Mouse (Mus musculus) R1 (cell line): ENCODE measurements at regions not wholly inside any gene's neighbourhood (a gene's known extent, or its start where the extent isn't known, plus 50 kb on each side); places are given as distances from the start of the nearest gene placed in this dataset.
A peak's percentile ranks its signal among the peaks of the same experiment; 100 is the strongest.

ENCODE experiments used
- DNase-seq: peaks from one replicate; pipeline ENCODE4 v3.0.0-alpha.2; 2018; ENCODE audit warnings: low read depth, low spot score

DNA sequence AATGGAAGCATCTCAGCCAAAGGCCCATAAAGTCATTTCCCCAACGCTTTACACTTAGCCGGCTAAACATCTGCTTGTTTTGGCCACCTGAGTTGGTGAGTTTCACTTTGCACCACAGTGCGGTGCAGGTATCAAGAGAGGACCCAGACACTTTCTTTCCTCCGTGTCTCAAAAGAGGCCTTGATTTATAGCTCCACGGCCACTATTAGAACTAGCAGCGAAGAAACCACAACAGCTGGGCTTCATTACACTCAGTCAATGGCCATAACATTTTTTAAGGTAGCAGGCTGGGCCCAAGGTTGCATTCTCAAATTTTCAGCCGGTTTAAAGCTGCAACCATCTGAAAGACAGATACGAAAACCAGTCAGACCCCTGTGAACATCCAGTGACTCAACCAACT is 103.4 kb downstream of the Mreg start:
- no peak for DNase-seq

GRCm38 (mm10) chr1:72107125-72107524 is 105.0 kb downstream of the Mreg start:
- no peak for DNase-seq

GRCm38 (mm10) chr1:72106655-72107054 is 105.5 kb downstream of the Mreg start:
- DNase-seq: no peak

GRCm38 (mm10) chr1:72105435-72106057 is 106.6 kb downstream of the Mreg start:
- no peak for DNase-seq

- DNase-seq: no peak
Measured at GRCm38 (mm10) chr1:72103962-72104361, 108.1 kb downstream of the Mreg start.

DNA sequence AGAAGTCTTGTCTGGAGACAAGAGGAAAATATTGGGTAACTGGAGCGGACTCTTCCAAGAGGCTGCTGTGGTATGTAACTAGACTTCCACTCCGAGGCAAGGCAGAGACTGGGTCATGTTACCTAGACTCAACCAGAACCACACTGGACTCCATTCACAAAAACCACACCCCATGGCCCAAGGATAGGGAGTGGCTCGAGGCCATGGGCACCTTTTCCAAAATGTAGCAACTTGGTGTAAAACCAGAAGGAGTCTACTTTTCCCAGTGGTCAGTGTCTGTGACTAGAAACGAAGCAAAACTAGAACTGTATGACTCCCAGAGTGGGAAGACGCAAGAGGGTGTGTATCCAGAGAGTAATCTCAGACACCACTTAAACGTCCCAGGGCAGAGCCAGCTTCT is 108.7 kb downstream of the Mreg start:
- DNase-seq: no peak

- DNase-seq: no peak
Measured at GRCm38 (mm10) chr1:72099447-72099846, 112.7 kb downstream of the Mreg start.

DNA sequence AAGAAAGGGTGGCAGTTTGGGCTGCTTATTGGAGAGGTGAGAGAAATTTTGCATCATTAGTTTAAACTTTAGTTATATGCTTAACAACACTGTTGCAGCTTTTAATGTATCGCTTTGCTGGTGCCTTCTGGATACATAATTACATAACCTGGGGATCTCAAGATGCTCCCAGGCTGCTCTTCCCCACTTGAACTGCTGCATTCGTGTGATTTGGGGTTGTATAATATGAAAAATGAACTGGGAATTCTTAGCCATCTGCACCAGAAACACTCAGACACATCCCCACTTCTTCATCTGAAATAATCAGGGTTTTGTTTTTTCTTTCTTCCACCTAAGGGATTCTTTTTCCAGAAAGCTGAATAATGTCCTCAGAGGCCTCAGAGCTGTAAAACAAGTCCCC is 120.8 kb downstream of the Mreg start:
- DNase-seq: no peak

DNA sequence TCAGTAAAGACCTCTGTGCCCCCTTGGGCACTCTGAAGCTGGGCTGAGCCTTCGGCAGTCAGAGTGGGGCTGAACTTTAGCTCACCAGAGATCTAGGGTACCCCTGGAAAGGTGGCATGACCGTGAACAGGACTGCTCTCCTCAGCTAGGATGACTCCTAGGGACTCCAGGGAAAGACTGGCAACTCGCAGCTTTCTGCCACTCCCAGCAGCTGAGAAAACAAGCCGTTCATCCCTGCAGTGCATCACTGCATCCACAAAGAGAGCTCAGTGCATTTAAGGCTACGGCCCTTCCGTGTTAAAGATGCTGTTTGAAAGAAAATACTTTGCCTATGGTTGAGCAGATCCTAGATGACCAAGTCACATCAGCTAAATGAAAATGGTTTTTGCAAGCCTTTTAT is 126.4 kb downstream of the Mreg start:
- no peak for DNase-seq

DNA sequence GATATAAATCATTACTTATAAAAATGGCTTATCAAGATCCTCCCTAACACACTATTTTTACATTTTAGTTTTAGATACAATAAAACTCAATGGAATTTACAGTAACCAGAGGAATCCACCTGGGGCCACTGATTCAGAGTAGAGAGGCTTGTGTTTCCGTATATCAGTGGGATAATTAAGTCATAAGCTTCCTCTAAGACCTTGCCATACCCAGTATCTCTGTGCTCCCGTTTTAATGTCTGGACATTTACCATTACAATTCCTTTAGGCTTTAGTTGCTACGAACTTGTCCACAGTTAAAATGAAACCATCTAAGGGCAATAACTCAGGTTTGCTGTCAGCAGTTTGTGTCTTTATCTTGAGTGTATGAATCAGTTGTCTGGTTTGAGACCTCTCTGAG is 127.9 kb downstream of the Mreg start:
- no peak for DNase-seq

DNA sequence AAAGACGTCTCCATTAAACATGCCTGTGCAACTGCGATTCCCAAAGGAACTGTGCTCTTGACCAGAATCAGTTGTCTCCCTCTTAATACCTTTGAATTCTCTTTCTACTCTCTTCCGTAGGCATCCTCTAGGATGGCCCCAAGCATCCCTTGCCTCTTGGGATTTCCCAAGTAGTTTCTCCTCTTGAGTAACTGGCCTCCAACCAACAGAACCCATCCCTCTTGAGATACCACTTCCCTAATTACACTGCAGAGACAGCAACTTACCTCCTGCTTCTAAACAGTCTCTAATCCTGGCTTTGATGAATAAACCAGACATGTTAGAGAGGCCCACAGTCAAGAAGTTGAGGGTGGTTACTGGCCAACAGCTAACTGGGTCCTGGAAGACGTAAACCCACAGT is 129.7 kb downstream of the Mreg start:
- no peak for DNase-seq

DNA sequence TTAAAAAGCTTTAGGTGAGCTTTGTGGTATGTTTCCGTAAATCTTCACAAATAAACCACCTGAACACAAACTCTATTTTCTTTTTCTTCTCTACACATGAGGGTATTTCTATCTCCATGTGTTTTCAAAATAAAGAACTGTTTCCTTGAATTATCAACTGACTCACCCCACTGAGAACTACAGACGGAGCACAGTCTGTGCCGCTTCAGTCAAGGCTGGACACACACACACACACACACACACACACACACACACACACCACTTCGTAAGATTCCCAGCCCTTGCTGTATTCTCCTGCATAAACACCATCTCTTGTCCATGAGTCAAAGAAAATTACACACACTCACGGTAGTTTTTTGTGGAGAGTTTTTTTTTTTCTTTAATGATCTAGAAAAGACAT is 130.3 kb downstream of the Mreg start:
- no peak for DNase-seq

- DNase-seq: no peak
Measured at GRCm38 (mm10) chr1:72078926-72079550, 133.1 kb downstream of the Mreg start.

GRCm38 (mm10) chr1:72076341-72076740 is 135.8 kb downstream of the Mreg start:
- DNase-seq: peak; percentile 5

GRCm38 (mm10) chr1:72075464-72075863 is 136.6 kb downstream of the Mreg start:
- no peak for DNase-seq

- DNase-seq: no peak
Measured at GRCm38 (mm10) chr1:72073245-72073644, 138.9 kb downstream of the Mreg start.

- DNase-seq: no peak
Measured at GRCm38 (mm10) chr1:72070489-72070888, 141.6 kb downstream of the Mreg start.

GRCm38 (mm10) chr1:72069056-72069455 is 143.1 kb downstream of the Mreg start:
- DNase-seq: no peak

DNA sequence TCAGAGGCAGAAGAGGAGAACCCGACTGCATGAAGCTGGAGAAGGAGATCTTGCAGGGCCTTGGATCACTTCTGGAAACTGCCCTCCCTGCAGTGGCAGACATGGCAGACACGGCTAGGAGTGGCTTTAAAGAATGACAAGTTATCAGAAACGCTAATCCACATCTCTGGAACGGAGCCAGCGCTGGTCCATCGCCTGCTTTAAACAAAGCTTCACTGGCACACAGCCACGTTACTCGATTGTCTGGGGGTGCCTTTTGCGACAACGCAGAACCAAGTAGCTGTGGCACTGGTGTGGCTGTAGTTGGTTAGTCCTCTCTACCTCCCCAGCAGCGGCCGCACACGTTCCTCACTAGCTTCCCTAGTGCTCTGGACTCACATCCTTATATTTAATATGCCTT is 147.0 kb downstream of the Mreg start:
- no peak for DNase-seq

DNA sequence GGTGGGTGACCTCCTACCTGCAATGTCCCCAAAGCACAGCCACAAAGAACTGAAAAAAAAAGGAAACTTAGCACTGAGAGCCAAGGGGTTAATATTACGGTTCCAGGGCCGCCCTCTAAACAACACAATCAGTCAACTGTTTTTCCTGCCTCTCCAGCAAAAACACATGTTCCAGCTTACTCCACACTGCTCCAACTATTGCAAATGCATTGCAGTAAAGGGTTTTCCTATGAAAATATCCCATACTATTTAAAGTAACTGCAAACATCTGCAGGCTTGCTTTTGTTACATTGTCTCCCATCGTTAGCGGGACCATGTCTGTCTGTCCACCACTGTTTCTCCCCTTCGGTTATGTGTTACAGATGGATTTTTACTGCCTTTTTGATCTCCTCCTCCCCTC is 151.7 kb downstream of the Mreg start:
- DNase-seq: no peak

DNA sequence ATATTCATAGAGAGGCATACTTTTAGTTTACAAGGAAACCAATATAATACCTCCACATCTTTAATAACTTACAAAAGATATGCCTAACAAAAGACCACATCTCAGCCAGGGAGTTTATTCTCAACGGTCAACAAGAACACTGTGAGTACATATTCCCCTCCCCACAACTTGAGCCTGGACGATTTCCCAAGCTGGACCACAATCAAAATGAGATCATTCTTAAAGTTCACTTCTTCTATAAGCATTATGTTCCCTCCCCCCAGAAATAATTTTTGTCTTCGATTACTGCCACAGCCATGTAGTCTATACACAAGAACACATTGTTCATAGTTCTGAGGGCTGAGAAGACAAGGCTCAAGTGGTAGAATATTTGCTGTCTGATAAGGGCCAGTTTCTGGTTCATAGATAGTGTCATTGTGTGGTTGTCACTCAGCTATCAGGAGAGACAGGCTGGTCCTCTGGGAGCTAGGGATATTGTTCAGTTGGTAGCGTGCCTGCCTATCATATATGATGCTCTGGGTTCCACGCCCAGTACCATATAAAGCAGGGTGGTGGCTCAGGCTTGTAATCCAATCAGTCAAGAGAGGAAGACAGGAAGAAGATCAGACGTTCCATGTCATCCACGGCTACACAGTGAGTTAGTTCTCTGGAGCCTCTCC is 153.9 kb downstream of the Mreg start:
- no peak for DNase-seq

DNA sequence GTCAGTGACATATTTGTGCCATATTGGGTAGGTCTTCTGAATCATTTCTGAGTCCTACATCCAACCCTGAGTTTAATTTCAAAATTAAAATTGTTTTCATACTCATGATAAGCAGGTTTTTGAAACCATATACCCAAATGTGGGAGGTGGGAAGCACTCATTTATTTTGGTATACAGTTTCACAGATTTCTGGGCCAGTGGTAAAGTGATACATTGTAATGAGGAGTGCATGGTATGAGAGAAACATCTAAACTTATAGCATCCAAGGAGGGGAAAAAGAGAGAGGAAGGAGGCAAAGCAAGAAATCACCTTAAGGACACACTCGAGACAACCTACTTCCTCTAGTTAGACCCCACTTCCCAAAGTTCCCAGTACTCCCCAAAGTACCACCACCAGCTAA is 157.6 kb downstream of the Mreg start:
- no peak for DNase-seq

GRCm38 (mm10) chr1:72050858-72051257 is 161.2 kb downstream of the Mreg start:
- no peak for DNase-seq
